Mouse (Mus musculus) macrophage (primary cell): ENCODE results near the gene Klhl21. TPM values are rescaled to one million over a fixed set of nuclear protein-coding genes. Genes with fewer than 3 reads are reported as not detected.

Experiments
- H3K27ac ChIP-seq: fragments of 350-480 bp; formaldehyde crosslinking; 2 replicates; pipeline ENCODE4 v1.9.0; 2021
- H3K36me3 ChIP-seq: fragments of 350-480 bp; formaldehyde crosslinking; 2 replicates; pipeline ENCODE4 v1.9.0; 2021; ENCODE audit errors: inconsistent target
- H3K4me3 ChIP-seq: fragments of 350-480 bp; formaldehyde crosslinking; 2 replicates; pipeline ENCODE4 v1.9.0; 2021; ENCODE audit errors: inconsistent target
- H3K79me2 ChIP-seq: fragments of 350-480 bp; formaldehyde crosslinking; 2 replicates; pipeline ENCODE4 v1.9.0; 2021; ENCODE audit errors: inconsistent target
- WGBS: methylation state at CpG from one replicate; pipeline ENCODE4 v1.1.7; 2026; ENCODE audit warnings: inconsistent platforms; ENCODE audit not compliant: missing documents; 5-methylcytosine and 5-hydroxymethylcytosine counted together
- polyA plus RNA-seq: library from polyadenylated mRNA; stranded (reverse); fragments of 250-400 nt; gene quantifications from 3 replicates; pipeline ENCODE4 v1.2.4, GENCODE M21; 2018; ENCODE audit warnings: inconsistent platforms
- total RNA-seq, 78 experiments: library from RNA; depleted of rRNA; stranded (reverse); fragments of 250-400 nt; gene quantifications; 1 replicate in 9 of 78; 2 replicates in 24 of 78; 3 replicates in 43 of 78; 4 replicates in 2 of 78; pipeline ENCODE4 v1.2.4; 2018; ENCODE audit warnings: inconsistent platforms in 56 of 78

Gene Klhl21
- 10 to 100 TPM in 1 of 26 experiments, 1 to 10 TPM in 18, under 1 TPM in 7; 0.63 to 12.4 (median 1.9) TPM for total RNA-seq (2018; cell fraction: chromatin; rRNA removed)
- 10 to 100 TPM in 7 of 26 experiments, 1 to 10 TPM in 19; 1.3 to 16.6 (median 5.4) TPM for total RNA-seq (2018; cell fraction: cytosol; rRNA removed)
- total RNA-seq (2018; cell fraction: nucleus; rRNA removed): 10 to 100 TPM in 3 of 26 experiments, 1 to 10 TPM in 23; 1.5 to 15.0 (median 5.3) TPM
- polyA plus RNA-seq: 5.1 to 13.0 TPM (median 8.0 TPM) in 3 replicates

- H3K79me2 ChIP-seq: peaks cover 40% of the 10 kb centered on the region
Measured at GRCm38 (mm10) chr4:152008622-152009075, at the start of gene Klhl21. Gene Klhl21, plus strand, starts transcription at chr4:152008803.

GRCm38 (mm10) chr4:151959849-151960512 is 48.6 kb upstream of the Klhl21 start:
- H3K4me3 ChIP-seq: no peak overlapping the region
- 88% methylated on average over 11 of the region's 11 CpGs for WGBS
- H3K36me3 ChIP-seq: peaks cover 43% of the 10 kb centered on the region
- no peak overlapping the region for H3K27ac ChIP-seq
- no peaks in the 10 kb centered on the region for H3K79me2 ChIP-seq

More at GRCm38 (mm10) chr4:152008622-152009075, at the start of gene Klhl21:
- Histone ChIP-seq H3K27ac (0 out of 2 replicates have a peak within 1 kb of the TSS, but pooled peaks have one; percentile 25), H3K4me3 (peak within 1 kb of the TSS; percentile 58), H3K36me3 (peaks cover 11% of the 10 kb centered on the region; the same call in 1 of the 2 replicates)
- WGBS: under 1% methylated on average over 42 of the region's 45 CpGs

DNA sequence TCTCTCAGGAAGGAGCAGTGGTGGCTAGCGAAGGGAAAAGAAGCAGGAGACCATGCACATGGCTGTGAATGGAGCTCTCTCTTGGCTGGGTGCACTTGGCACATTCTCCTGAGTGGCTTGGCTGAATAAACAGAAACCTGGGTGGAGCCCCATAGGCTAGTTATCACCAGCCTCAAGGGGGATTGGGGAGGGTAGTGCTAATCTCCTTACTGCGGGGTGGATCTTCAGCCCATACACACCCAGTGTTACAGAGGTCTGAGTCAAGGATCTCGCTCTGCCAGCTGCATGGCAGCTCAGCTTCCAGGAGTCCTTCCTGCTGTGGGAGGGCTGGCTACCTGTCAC is 48.1 kb upstream of the Klhl21 start:
- Histone ChIP-seq H3K27ac (no peak overlapping the region), H3K4me3 (no peak overlapping the region)
- WGBS: 88% methylated on average over 3 of the region's 3 CpGs

DNA sequence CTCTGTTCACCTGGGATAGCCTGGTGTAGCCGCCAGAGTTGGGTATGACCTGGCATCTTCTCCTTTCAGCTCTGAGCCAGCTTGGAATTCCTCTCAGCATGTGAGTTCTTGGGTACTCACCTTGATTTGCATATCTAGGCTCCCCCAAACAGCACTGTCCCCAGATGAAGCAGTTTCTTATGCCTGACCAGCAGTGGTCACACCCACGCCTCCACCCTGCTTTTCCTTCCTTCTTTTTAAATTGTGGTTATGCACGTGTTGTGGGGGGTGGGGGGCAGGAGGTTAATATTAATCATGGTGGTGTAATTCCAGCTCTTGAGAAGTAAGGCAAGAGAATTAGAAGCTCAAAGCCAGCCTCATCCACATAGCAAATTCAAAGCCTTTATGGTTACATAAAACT is 45.8 kb upstream of the Klhl21 start:
- H3K4me3 ChIP-seq: no peak overlapping the region
- no peaks in the 10 kb centered on the region for H3K79me2 ChIP-seq
- WGBS: 23% methylated on average over 3 of the region's 3 CpGs
- peaks cover 25% of the 10 kb centered on the region for H3K36me3 ChIP-seq
- 0 out of 2 replicates have a peak overlapping the region, but pooled peaks have one; percentile 15 for H3K27ac ChIP-seq

More for the DNA sequence above, 48.1 kb upstream of the Klhl21 start:
- Histone ChIP-seq H3K79me2 (no peaks in the 10 kb centered on the region), H3K36me3 (peaks cover 44% of the 10 kb centered on the region)

- no peak overlapping the region for H3K4me3 ChIP-seq
- WGBS: 96% methylated on average over 26 of the region's 26 CpGs
- H3K36me3 ChIP-seq: peaks cover 34% of the 10 kb centered on the region; the same call in 1 of the 2 replicates
- H3K79me2 ChIP-seq: no peaks in the 10 kb centered on the region
- H3K27ac ChIP-seq: no peak overlapping the region
Measured at GRCm38 (mm10) chr4:151968204-151968921, 40.2 kb upstream of the Klhl21 start.

- Histone ChIP-seq H3K79me2 (no peaks in the 10 kb centered on the region), H3K36me3 (peaks cover 48% of the 10 kb centered on the region; the same call in 1 of the 2 replicates), H3K27ac (no peak overlapping the region), H3K4me3 (no peak overlapping the region)
- WGBS: 78% methylated on average over 10 of the region's 10 CpGs
Measured at GRCm38 (mm10) chr4:151972221-151972967, 36.2 kb upstream of the Klhl21 start.

DNA sequence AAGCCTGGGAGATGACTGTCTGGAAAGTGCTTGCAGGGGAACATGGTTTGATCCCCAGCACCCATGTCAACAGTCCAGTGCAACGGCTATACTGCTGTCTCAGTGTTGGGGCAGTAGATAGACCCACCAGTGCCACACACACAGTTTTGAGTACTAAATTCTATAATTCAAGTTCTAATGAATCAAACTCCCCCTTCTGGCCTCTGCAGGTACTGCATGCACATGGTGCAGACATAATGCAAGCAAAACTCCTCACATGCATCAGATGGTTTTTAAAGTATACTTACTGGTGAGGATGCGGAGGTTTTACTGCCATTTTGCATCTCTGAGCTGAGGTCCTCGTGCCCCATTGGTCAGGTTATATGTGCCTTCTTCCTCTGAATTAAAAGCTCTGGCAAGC is 33.2 kb upstream of the Klhl21 start:
- 97% methylated on average over 3 of the region's 3 CpGs for whole genome bisulfite sequencing
- Histone ChIP-seq H3K27ac (no peak overlapping the region), H3K4me3 (no peak overlapping the region), H3K36me3 (peaks cover 52% of the 10 kb centered on the region; the same call in 1 of the 2 replicates), H3K79me2 (no peaks in the 10 kb centered on the region)

DNA sequence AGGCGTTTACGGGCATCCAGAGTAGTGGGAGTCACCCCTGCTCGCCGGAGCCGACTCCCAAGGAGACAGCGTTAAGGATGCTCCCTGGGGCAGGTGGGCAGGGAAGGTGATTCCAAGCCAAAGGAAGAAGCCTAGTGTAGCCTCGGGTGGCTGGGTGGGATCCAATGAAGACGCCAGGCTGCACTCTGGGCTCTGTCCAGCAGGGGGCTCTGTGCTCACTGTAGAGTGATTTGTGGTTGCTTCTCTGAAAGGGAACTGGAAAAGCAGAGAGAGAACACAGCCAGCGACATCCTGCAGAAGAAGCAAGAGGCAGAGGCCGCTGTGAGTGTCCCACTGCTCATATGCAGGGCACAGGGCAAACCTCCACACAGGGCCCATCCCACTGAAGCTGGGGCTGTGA is 30.9 kb upstream of the Klhl21 start:
- H3K79me2 ChIP-seq: no peaks in the 10 kb centered on the region
- 40% methylated on average over 10 of the region's 10 CpGs for WGBS
- no peak overlapping the region for H3K27ac ChIP-seq
- peaks cover 47% of the 10 kb centered on the region; the same call in 1 of the 2 replicates for H3K36me3 ChIP-seq
- no peak overlapping the region for H3K4me3 ChIP-seq

- no peaks in the 10 kb centered on the region for H3K79me2 ChIP-seq
- peaks cover 30% of the 10 kb centered on the region; the same call in 1 of the 2 replicates for H3K36me3 ChIP-seq
- WGBS: 82% methylated on average over 8 of the region's 8 CpGs
- H3K4me3 ChIP-seq: no peak overlapping the region
- no peak overlapping the region for H3K27ac ChIP-seq
Measured at GRCm38 (mm10) chr4:151980699-151981098, 27.9 kb upstream of the Klhl21 start.

- H3K27ac ChIP-seq: no peak overlapping the region
- peaks cover 29% of the 10 kb centered on the region; the same call in 1 of the 2 replicates for H3K36me3 ChIP-seq
- H3K79me2 ChIP-seq: no peaks in the 10 kb centered on the region
- WGBS: 14% methylated on average over 5 of the region's 5 CpGs
- no peak overlapping the region for H3K4me3 ChIP-seq
Measured at GRCm38 (mm10) chr4:151981363-151981762, 27.2 kb upstream of the Klhl21 start.

DNA sequence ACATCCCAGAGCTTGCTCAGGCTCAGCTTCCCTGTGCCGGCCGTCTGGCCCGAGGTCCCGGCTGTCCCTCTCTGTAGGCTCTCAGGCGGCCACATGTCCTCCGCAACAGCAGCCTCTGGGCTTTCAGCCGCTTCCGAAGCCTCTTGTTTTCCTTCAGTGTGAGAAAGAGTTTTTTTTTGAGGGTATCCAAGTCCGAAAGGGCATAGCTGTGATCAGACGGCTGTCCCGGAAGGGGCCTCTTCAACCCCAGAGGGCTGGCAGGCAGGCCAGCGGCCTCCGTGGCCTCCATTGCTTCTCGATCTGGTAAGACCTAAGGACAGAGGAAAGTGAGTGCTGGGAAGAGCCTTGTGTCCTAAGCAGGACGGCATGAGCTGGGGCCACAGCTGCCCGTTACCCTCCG is 25.6 kb upstream of the Klhl21 start:
- WGBS: 87% methylated on average over 17 of the region's 17 CpGs
- H3K27ac ChIP-seq: no peak overlapping the region
- H3K36me3 ChIP-seq: peaks cover 23% of the 10 kb centered on the region; the same call in 1 of the 2 replicates
- H3K4me3 ChIP-seq: no peak overlapping the region
- H3K79me2 ChIP-seq: peaks cover 5% of the 10 kb centered on the region; the same call in 1 of the 2 replicates

GRCm38 (mm10) chr4:151983560-151983959 is 25.0 kb upstream of the Klhl21 start:
- no peak overlapping the region for H3K27ac ChIP-seq
- H3K36me3 ChIP-seq: peaks cover 23% of the 10 kb centered on the region; the same call in 1 of the 2 replicates
- H3K4me3 ChIP-seq: no peak overlapping the region
- H3K79me2 ChIP-seq: peaks cover 9% of the 10 kb centered on the region; the same call in 1 of the 2 replicates
- WGBS: 90% methylated on average over 6 of the region's 9 CpGs

GRCm38 (mm10) chr4:151985886-151986285 is 22.7 kb upstream of the Klhl21 start:
- no peak overlapping the region for H3K27ac ChIP-seq
- no peak overlapping the region for H3K4me3 ChIP-seq
- 70% methylated on average over 10 of the region's 10 CpGs for WGBS
- H3K79me2 ChIP-seq: peaks cover 9% of the 10 kb centered on the region; the same call in 1 of the 2 replicates
- H3K36me3 ChIP-seq: peaks cover 12% of the 10 kb centered on the region; the same call in 1 of the 2 replicates

DNA sequence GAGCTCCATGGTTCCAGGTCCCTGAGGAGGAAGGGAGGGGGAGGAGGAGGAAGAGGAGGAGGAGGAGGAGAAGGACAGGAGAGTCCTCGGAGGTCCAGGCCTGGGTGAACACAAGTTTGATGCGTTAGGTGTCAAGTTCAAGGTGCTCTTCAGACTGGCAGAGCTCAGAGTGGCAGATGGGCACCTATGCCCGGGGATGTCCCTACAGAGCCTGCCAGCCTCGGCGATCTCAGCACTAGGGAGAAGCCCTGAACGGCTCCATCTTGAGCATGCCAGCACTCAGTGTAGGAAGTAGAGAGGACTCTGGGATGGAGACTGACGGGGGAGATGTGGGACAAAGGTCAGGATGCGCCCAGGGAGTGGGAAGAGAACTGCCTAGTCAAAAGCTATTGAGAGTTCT is 22.0 kb upstream of the Klhl21 start:
- WGBS: 92% methylated on average over 8 of the region's 8 CpGs
- Histone ChIP-seq H3K36me3 (peaks cover 19% of the 10 kb centered on the region; the same call in 1 of the 2 replicates), H3K4me3 (no peak overlapping the region)

More for the DNA sequence above, 22.0 kb upstream of the Klhl21 start:
- Histone ChIP-seq H3K79me2 (peaks cover 9% of the 10 kb centered on the region; the same call in 1 of the 2 replicates), H3K27ac (no peak overlapping the region)
